Mouse (Mus musculus) embryonic stem cell, embryonic (primary cell): ENCODE data around the gene Art4.

Experiments
- CTCF ChIA-PET, 4 experiments: fragments of 300-600 bp in 2 of 4; fragments of 350-600 bp in 2 of 4; sonication (Branson Sonifier 250); formaldehyde crosslinking; loops; one replicate each; lab custom pipeline; 2022; ENCODE audit warnings: inconsistent platforms in 2 of 4; lab: Charles Lee
- POLR2A ChIA-PET, 4 experiments: fragments of 300-600 bp in 2 of 4; fragments of 350-600 bp in 2 of 4; sonication (Branson Sonifier 250); formaldehyde crosslinking; loops; one replicate each; lab custom pipeline; 2022; ENCODE audit warnings: antibody characterized with exemption in 4 of 4, inconsistent platforms in 1 of 4; lab: Charles Lee

The Art4 gene

GRCm38 (mm10) chr6:136817549-136817948, 40.0 kb downstream of the Art4 start:
- CTCF ChIA-PET: interaction anchor here in 3 of 4 experiments (0.6 to 0.8 kb wide), 3 partner anchors 13 to 34 kb away, joined by 3 to 4 read pairs (median 4); partner anchors contain the start of gene Hist4h4 (in 1 of the 3)

GRCm38 (mm10) chr6:136816826-136817225, 40.7 kb downstream of the Art4 start:
- ChIA-PET CTCF (no interaction called here), POLR2A (interaction anchor here (1.1 to 14.0 kb wide), 13 partner anchors 8 to 35 kb away, joined by 3 to 268 read pairs (median 10); partner anchors contain the start of genes BC049715 (in 4 of the 4), Hist4h4 (in 3 of the 4), Wbp11 (in 3 of the 4) and H2afj (in 2 of the 4))

More at GRCm38 (mm10) chr6:136817549-136817948, 40.0 kb downstream of the Art4 start:
- POLR2A ChIA-PET: interaction anchor here (1.1 to 14.0 kb wide), 11 partner anchors 8 to 21 kb away, joined by 3 to 268 read pairs (median 10); partner anchors contain the start of genes BC049715 (in 4 of the 4), Wbp11 (in 3 of the 4), H2afj (in 2 of the 4) and Hist4h4 (in 2 of the 4)

- ChIA-PET POLR2A (interaction anchor here (0.5 to 14.0 kb wide), 7 partner anchors 9 to 623 kb away, joined by 3 to 268 read pairs (median 10); partner anchors contain the start of genes Hist4h4 (in 3 of the 4), BC049715 (in 2 of the 4), Wbp11 (in 2 of the 4) and H2afj (in 1 of the 4)), CTCF (no interaction called here)
Observed at GRCm38 (mm10) chr6:136815381-136815780, 42.2 kb downstream of the Art4 start.

GRCm38 (mm10) chr6:136813117-136813516, 44.4 kb downstream of the Art4 start:
- POLR2A ChIA-PET: interaction anchor here (0.6 to 14.0 kb wide), 10 partner anchors 9 to 281 kb away, joined by 3 to 161 read pairs (median 7); partner anchors contain the start of genes Hist4h4 (in 3 of the 4), BC049715 (in 2 of the 4) and Wbp11 (in 2 of the 4)

DNA sequence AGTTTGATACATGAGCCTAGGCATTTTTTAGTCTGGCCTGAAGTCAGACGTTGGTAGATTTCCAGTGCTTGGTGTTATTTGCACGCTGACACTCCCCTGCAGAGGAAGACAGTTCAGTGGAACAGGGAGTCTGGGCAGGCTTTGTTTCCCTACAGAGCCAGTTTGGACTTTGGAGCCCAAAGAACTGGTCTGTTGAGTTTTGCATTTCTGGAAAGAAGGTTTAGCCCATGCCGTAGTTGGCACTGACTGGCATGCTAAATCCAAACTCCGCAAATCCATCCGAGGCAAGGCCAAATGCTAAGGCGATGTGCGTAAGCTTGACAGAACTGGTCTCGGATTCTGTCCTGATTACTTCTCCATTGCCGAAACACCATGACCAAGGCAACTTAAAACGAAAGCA, 46.3 kb downstream of the Art4 start:
- POLR2A ChIA-PET: interaction anchor here in 2 of 4 experiments (1.0 to 1.6 kb wide), 2 partner anchors 17 kb away, joined by 3 to 4 read pairs; partner anchors contain the start of genes Wbp11 (in 2 of the 2) and BC049715 (in 1 of the 2)
- CTCF ChIA-PET: no interaction called here

More at GRCm38 (mm10) chr6:136813117-136813516, 44.4 kb downstream of the Art4 start:
- CTCF ChIA-PET: interaction anchor here in 2 of 4 experiments (0.5 to 1.1 kb wide), 3 partner anchors 18 to 1107 kb away, joined by 3 to 4 read pairs (median 3); no protein-coding TSS in a partner anchor

- CTCF ChIA-PET: interaction anchor here in 1 of 4 experiments (0.7 kb wide), 1 partner anchor 1364 kb away, joined by 3 read pairs; no protein-coding TSS in a partner anchor
- POLR2A ChIA-PET: interaction anchor here (0.6 to 7.9 kb wide), 15 partner anchors 10 to 938 kb away, joined by 3 to 441 read pairs (median 7); partner anchors contain the start of genes BC049715 (in 2 of the 4), Wbp11 (in 2 of the 4) and Smco3 (in 1 of the 4)
Observed at GRCm38 (mm10) chr6:136809673-136810072, 47.9 kb downstream of the Art4 start.

GRCm38 (mm10) chr6:136809077-136809476, 48.5 kb downstream of the Art4 start:
- ChIA-PET CTCF (interaction anchor here in 2 of 4 experiments (0.7 to 1.6 kb wide), 2 partner anchors 189 to 1364 kb away, joined by 3 to 6 read pairs; no protein-coding TSS in a partner anchor), POLR2A (interaction anchor here (0.6 to 7.9 kb wide), 32 partner anchors 8 to 946 kb away, joined by 3 to 441 read pairs (median 6); partner anchors contain the start of genes BC049715 (in 4 of the 4), Wbp11 (in 4 of the 4), Smco3 (in 2 of the 4) and Dera (in 1 of the 4))

DNA sequence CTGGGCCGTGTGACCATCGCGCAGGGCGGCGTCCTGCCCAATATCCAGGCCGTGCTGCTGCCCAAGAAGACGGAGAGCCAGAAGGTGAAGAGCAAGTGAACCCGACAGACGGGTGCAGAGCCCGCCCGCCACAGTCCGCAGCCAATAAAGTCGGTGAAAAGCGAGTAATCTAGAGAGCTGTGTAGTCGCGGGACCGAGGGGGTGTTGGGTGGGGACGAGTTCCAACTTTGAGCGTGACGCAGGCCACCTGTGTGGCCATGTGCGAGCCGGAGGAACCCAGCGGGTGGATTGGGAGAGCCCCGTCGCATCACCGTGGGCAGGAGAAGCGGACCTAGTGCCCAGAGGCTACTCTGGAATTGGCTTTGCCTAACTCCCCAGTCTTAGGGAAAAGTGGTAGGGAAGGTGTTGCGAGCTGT, 48.9 kb downstream of the Art4 start:
- POLR2A ChIA-PET: interaction anchor here (0.6 to 7.9 kb wide), 67 partner anchors 8 to 1918 kb away, joined by 3 to 441 read pairs (median 5); partner anchors contain the start of genes BC049715 (in 4 of the 4), Wbp11 (in 4 of the 4), Smco3 (in 2 of the 4) and Dera (in 1 of the 4)
- CTCF ChIA-PET: interaction anchor here in 2 of 4 experiments (1.0 to 1.6 kb wide), 3 partner anchors 11 to 188 kb away, joined by 3 to 6 read pairs (median 4); no protein-coding TSS in a partner anchor

DNA sequence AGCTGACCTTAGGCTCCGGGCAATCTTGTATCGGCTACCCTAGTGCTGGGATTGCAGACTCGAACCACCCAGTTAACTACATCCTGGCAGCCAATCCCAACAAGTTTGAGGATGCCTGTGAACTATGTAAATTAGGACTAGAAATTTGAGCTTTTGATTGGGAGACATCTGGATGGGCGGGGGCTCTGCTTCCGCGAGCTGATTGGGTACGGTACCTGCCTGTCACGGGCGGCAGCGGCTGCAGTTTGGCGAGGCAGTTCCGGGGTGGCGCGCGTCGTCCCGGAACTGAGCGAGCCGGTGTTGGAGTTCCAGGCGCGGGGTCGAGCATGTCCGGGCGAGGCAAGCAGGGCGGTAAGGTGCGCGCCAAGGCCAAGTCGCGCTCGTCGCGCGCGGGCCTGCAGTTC, 49.5 kb downstream of the Art4 start, which contains the start of gene H2afj:
Gene H2afj (plus strand): TSS at position 231 of the 404 bp plus-strand sequence.
- POLR2A ChIA-PET: interaction anchor here (0.6 to 7.9 kb wide), 76 partner anchors 9 to 1918 kb away, joined by 3 to 441 read pairs (median 5); partner anchors contain the start of genes BC049715 (in 4 of the 4), Wbp11 (in 4 of the 4), Smco3 (in 2 of the 4) and Dera (in 1 of the 4)
- CTCF ChIA-PET: interaction anchor here in 3 of 4 experiments (0.6 to 1.6 kb wide), 6 partner anchors 12 to 959 kb away, joined by 3 to 6 read pairs (median 3); no protein-coding TSS in a partner anchor

DNA sequence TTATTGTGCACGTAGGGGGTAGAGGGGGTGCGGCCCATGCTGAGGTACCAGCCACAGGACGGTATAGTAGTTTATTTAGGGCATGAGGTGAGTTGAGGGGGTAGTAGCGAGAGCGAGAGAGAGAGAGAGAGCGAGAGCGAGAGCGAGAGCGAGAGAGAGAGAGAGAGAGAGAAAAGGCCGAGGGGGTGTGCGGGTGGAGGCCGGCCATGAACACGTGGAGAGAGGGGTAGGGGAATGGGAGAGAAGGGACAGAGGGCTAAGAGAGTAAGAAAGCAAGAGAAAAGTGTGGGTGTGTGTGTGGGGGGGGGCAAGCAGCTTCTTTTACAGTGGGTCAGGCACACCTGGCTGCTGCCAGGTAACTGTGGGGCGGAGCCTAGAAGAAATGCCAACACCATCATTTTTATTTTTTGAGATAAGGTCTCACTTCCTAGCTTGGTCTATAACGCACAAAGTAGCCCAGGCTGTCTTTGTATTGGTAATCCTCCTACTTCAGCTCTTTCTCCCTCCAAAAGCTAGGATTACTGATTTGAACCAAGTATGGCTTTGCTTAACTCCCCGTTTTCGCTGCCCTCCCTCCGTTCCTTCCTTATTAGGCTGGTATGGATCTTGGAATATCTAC, 50.0 kb downstream of the Art4 start:
- CTCF ChIA-PET: interaction anchor here in 2 of 4 experiments (0.6 to 1.6 kb wide), 4 partner anchors 66 to 959 kb away, joined by 3 to 6 read pairs (median 3); no protein-coding TSS in a partner anchor
- POLR2A ChIA-PET: interaction anchor here (0.6 to 7.9 kb wide), 79 partner anchors 8 to 1917 kb away, joined by 3 to 441 read pairs (median 5); partner anchors contain the start of genes BC049715 (in 4 of the 4), Wbp11 (in 4 of the 4), Plbd1 (in 2 of the 4) and Smco3 (in 2 of the 4)

DNA sequence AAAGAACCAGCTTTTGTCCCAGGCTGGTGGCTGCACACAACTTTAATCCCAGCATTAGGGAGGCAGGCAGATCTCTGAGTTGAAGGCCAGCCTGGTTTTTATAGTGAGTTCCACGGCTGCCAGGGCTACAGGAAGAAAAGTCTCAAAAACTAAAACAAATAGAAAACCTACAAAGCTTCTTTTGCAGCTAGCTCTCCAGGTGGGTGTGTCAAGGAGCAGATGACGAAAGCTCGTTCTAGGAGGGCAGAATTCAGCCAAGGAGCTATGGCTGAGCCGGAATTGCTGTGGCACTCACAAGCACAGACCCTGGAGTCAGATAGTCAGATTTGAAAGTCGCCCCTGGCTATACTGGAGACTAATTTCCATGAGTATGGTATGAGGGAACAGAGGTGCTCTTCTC, 50.7 kb downstream of the Art4 start:
- POLR2A ChIA-PET: interaction anchor here (0.6 to 7.9 kb wide), 29 partner anchors 8 to 1498 kb away, joined by 3 to 441 read pairs (median 6); partner anchors contain the start of genes Wbp11 (in 4 of the 4), BC049715 (in 3 of the 4), Plbd1 (in 2 of the 4) and Gucy2c (in 1 of the 4)
- CTCF ChIA-PET: no interaction called here

DNA sequence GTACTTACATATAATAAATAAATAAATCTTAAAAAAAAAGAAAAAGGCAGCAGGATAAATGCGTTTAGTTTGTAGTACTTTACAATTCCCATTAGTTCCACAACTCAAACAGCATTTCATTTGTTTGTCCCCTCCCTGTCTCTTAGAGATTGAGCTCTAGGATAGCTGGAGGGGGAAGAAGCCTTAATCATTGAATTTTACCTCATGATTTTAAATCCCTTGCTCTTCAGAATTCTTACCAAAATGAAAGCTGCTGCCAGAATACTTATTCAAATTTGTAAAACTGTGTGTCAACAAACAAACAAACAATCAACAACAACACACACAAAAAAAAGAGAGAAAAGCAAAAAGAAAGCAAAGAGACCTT, 52.1 kb downstream of the Art4 start:
- POLR2A ChIA-PET: interaction anchor here in 3 of 4 experiments (0.5 to 7.9 kb wide), 29 partner anchors 8 to 707 kb away, joined by 3 to 441 read pairs (median 5); partner anchors contain the start of genes BC049715 (in 2 of the 3), Gucy2c (in 2 of the 3), Smco3 (in 2 of the 3) and Wbp11 (in 2 of the 3)
- CTCF ChIA-PET: interaction anchor here in 1 of 4 experiments (1.3 kb wide), 1 partner anchor 183 kb away, joined by 3 read pairs; no protein-coding TSS in a partner anchor

DNA sequence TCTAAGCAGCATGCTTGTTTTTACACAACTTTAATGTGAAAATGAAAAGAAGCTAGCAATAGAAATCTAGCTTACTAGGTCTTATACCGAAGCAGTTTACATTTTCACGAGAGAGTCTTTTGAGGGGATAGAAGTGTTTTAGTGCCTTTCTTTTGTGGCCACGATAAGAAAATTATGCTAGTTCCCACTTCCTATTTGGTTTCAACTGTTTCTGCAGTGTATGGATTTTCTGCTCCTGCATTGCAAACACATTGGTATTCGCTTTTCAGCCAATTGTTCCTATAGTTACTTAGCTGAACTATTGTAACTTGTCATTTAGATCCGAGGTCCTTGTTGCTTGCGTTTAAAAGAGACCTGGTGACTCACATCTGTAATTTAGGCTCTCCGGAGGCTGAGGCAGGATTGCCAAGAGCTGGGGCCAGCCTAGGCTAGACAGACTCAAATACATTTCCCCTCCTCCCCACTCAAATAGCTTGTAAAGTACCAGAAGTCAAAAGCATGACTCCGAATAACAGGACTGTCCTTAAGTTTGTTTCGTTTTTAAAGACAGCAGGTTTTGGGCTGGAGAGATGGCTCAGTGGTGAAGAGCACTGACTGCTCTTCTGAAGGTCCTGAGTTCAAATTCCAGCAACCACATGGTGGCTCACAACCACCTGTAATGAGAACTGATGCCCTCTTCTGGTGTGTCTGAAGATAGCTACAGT, 52.7 kb downstream of the Art4 start:
- ChIA-PET POLR2A (interaction anchor here (0.5 to 7.9 kb wide), 232 partner anchors 8 to 1876 kb away, joined by 3 to 441 read pairs (median 5); partner anchors contain the start of genes Art4 (in 3 of the 4), BC049715 (in 3 of the 4), Gucy2c (in 3 of the 4) and Rerg (in 3 of the 4)), CTCF (interaction anchor here (0.5 to 1.9 kb wide), 11 partner anchors 13 to 187 kb away, joined by 3 to 9 read pairs (median 4); partner anchors contain the start of gene Wbp11 (in 1 of the 4))

GRCm38 (mm10) chr6:136803739-136804633, 53.5 kb downstream of the Art4 start, which contains the start of gene Hist4h4:
TSS of gene Hist4h4 (minus strand) at chr6:136804415.
- ChIA-PET CTCF (interaction anchor here (0.5 to 1.9 kb wide), 14 partner anchors 14 to 194 kb away, joined by 3 to 9 read pairs (median 3); partner anchors contain the start of gene Wbp11 (in 1 of the 4)), POLR2A (interaction anchor here (0.6 to 7.9 kb wide), 315 partner anchors 8 to 1875 kb away, joined by 3 to 441 read pairs (median 4); partner anchors contain the start of genes Art4 (in 3 of the 4), BC049715 (in 3 of the 4), Gucy2c (in 3 of the 4) and Rerg (in 3 of the 4))
